Mouse (Mus musculus) layer of hippocampus, adult 18-20 months (tissue): ENCODE data around the gene Glrx2. TPM values are rescaled to one million over a fixed set of nuclear protein-coding genes. Genes with fewer than 3 reads are reported as not detected.

Experiments
- DNase-seq, 2 experiments: peaks; one replicate each; pipeline ENCODE4 v3.0.0; 2022; ENCODE audit warnings: low spot score in 2 of 2
- total RNA-seq, 2 experiments: library from RNA; stranded (reverse); gene quantifications; 2 replicates each; pipeline ENCODE4 v1.2.3; 2021

The Glrx2 gene
- total RNA-seq, 2 experiments from 2014 or later = 114 to 120 TPM

- DNase-seq = no peak
Measured at GRCm38 (mm10) chr1:143742186-143742585, 26.0 kb downstream of the Glrx2 start.

GRCm38 (mm10) chr1:143745871-143746270, 29.7 kb downstream of the Glrx2 start:
- no peak for DNase-seq

- DNase-seq = no peak
Measured at GRCm38 (mm10) chr1:143762159-143762558, 46.0 kb downstream of the Glrx2 start.

- no peak for DNase-seq
Measured at GRCm38 (mm10) chr1:143764443-143764842, 48.3 kb downstream of the Glrx2 start.

DNA sequence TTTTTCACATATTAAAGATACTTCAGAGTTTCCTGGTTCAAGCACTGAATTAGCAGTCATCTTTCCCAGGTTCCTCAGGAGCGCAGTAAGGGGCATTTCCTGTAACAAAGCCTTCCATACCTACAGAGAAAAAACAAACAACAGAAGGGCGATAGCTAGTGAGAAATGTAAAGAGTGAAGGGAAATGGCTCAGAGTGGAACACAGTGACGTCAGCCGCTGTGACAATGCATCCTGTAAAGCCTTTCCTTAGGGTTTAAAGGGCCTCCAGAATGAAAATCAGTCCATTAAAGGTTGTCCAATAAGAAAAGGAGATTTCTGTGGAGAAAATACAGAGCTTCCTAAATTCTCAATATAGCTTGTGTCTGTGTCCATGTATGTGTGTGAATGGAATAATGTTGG, 49.7 kb downstream of the Glrx2 start:
- no peak for DNase-seq

- no peak for DNase-seq
Measured at GRCm38 (mm10) chr1:143766238-143766637, 50.1 kb downstream of the Glrx2 start.

DNA sequence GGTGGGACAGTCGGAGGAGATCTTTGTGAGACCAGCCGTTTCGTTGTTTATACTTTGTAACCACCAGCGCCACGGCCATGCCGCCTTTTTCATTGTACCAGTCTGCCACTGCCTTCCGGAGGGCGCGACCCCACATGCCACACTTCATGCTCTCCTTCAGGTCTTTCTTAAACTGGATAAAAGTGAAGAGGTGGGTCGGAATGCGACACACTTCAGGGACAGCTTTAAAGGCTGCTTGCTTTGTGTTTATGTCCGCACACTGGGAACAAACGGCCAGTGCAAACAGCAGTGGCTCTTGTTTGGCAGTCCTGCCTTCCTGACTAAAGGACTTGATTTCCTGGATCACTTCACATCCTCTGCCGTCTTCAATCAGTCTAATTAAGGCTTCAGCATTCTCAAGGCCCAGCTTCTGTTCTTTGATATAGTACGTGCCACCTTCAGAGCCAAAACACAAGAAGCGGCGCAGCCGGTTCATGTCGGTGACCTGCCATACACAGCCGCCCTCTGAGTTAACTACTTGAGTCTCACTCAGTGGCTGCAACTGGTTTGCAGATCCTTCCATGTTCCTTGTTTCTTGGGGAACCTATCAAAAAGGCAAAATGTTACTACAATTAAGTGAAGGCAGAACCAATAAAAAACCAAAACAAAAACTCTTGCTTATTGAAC, 54.4 kb downstream of the Glrx2 start:
- DNase-seq = no peak

- no peak for DNase-seq
Measured at GRCm38 (mm10) chr1:143773082-143773481, 56.9 kb downstream of the Glrx2 start.

DNA sequence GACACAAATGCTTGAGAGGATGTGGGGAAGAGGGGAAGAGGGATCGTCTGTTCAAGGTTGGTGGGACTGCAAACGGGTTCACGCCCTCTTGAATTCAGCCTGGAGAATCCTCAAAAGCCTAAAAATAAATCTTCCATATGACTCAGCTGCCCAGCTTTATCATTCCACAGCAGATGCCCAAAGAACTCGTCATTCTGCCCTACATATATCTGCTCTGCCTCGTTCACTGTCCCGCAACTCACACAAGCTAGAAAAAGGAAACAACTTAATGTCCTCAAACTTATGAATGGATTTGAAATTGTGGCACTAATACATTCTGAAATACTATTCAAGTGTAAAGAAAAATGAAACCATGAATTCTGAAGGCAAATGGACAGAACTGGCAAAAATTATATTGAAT, 57.8 kb downstream of the Glrx2 start:
- DNase-seq = no peak

DNA sequence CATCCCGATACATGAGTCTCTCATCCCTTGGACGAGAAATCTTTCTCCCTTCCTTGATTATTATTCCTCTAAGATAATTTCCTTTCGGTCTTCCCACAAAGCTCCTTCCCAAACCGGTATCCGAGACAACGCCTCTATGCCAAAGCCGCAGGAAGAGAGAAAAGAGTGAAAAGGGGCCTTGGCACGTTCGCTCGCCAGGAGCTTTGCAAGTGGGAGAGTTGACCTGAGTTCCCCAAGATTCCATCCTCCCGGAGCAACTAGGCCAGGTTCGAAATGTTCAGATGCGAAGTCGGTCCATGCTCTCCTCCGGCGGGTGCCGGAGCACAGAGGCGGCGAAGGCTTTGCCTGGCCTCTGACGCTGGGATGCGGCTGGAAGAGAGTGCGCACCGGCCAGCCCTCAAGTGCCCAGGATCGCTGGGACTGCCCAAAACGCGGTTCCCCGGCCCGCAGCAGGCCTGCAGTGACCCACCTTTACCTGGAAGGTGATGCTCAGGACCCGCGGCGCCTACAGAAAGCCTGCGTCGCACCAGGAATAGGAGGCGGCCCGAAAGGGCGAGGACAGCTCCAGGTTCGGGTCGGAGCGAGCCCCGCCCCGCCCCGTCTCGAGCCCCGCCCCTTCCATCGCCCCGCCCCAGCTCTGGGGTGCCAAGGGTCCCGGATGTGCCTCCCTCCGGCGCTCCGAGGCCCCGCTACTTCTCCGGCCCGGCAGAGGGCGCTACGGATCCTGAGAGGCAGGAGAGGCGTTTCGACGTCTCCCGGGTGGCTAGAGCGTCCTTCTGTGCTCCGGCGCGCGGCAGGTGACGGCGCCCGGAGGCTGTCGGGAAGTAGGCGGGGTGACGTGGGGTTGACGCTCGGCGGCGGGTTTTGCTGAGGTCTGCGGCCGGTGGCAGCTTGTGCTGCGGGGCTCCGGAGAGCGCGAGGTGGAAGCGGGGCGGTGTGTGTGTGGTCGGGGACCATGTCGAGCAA, 60.6 kb downstream of the Glrx2 start, which contains the start of the genes Trove2 and Uchl5:
Gene Trove2, minus strand, starts transcription at position 623 of the 966 bp plus-strand sequence.
Gene Uchl5, plus strand, starts transcription at position 827 of the 966 bp plus-strand sequence.
- DNase-seq = peak; percentile 97 to 98

GRCm38 (mm10) chr1:143777558-143778218, 61.5 kb downstream of the Glrx2 start:
- DNase-seq = no peak

DNA sequence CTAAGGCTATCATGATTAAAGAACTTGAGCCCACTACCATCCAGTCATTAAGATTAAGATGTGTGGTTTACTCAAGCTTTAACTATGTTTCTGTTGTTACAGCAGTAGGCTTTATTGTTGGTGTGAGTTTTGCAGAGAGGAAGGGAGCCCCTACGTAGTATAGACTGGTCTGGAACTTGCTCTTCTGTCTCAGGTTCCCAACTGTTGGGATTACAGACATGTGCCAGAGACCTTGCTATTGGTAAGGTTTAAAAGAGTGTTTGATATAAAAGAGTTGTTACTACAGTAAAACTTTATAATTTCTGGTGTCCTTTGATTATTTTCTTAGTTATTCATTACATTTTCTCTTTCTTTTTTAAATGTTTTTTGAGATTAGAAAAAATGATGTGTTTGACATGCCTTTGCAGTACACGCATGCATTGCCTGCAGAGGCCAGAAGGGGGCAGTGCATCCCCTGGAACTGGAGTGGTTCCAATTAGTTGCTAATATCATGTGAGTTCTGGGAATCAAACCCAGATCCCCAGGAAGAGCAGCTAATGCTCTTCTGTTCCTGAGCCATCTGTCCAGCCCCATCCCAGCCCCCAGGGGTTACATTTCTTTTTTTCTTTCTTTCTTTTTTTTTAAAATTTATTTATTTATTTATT, 72.6 kb downstream of the Glrx2 start:
- no peak for DNase-seq

Other genes with a start within 250 kb of the Glrx2 start
- 10 to 100 TPM; 18.4 to 21.1 TPM for gene B3galt2, start 75.7 kb upstream of the Glrx2 start, total RNA-seq
- gene Cdc73, start 13.4 kb upstream of the Glrx2 start, total RNA-seq = 10 to 100 TPM; 77.4 to 77.8 TPM
- gene Trove2, start 60.7 kb downstream of the Glrx2 start, total RNA-seq = 10 to 100 TPM; 29.2 to 29.9 TPM
- gene Uchl5, start 60.9 kb downstream of the Glrx2 start, total RNA-seq = 10 to 100 TPM; 36.9 to 38.6 TPM